Mouse (Mus musculus) layer of hippocampus, postnatal 25 days (tissue): ENCODE results near the gene Ldhb. TPM values are rescaled to one million over a fixed set of nuclear protein-coding genes. Genes with fewer than 3 reads are reported as not detected.

Experiments used
- DNase-seq, 2 experiments: peaks; one replicate each; pipeline ENCODE4 v3.0.0; 2022; ENCODE audit warnings: mixed read lengths in 2 of 2, low spot score in 1 of 2; ENCODE audit errors: extremely low spot score in 1 of 2
- total RNA-seq, 2 experiments: library from RNA; stranded (reverse); gene quantifications; 2 replicates each; pipeline ENCODE4 v1.2.3; 2021

Ldhb gene
- 100 to 1,000 TPM; 502 to 563 TPM for total RNA-seq

DNA sequence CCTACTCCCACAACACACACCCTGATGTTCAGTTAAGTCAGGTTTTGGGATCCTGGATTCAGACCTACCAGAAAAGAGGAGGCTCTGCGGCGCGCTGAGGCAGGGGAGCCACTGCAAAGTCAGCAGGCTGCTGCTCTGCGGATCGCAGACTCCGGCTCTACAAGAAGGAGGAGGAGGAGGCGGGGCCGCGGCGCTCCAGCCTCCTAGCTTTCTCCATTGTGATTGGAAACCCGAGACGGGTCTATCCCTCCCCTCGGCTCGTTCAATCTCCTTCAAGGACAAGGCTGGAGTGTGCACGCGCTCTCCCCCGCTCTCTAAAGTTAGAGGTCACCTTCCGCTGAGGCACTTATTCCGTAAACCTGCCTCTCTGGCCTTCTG lies at the start of gene Ldhb:
Gene Ldhb, minus strand, starts transcription at position 173 of the 378 bp plus-strand sequence.
- DNase-seq, result peak; percentile 78 to 79

DNA sequence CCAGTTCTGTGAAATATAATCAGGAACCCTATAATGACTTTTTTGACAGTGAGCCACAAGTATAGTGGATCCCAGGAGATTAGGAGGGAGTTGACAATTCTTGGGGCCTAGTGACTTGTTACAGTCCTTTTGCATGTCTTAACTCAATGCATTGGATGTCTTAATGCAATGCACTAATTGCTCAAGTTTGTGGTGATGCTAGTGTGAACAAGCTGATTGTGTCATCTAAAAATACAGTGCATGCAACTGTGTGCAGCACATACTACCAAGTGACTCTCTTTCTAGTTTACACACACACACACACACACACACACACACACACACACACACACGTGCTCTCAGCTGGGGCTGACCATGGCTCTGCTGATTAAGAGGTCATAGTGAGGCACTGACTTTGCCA lies 48.2 kb upstream of the Ldhb start:
- DNase-seq, result no peak

DNA sequence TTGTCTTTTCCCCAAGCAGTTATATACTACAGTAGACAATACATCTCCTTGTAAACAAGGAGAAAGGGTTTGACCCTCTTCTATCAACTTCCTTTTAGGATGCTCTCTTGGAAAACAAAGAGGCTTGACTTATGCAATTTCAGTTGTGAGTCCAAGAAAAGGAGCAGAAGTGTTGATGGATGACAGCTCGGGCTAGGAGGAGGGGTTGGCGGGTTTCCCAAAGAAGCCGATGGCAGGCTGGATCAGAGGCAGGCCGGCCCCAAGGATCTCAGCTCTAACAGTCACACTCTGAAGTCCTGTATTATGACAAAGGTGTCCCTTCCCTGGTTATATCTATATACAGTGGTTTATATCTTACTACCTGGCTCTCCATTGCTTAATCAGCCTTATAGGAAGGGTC lies 43.7 kb upstream of the Ldhb start:
- DNase-seq, result no peak

DNA sequence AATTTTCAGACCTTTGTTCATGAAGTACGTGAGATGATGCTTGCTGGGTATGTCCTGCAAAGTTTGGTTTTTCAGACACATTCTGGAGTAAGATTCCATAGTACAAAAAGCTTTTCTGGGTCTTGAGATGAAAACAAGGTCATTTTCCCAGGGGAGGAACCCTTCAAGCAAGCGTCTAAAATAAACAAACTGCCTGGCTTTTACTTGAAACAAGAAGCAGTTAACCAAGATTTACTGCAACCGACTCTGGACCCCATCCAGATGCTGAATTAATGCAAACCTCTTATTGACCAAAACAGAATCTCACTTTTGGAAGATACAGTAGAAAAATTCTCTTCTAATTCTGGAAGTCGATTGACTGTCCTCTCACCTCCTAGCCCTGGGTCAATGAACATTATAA lies 43.1 kb upstream of the Ldhb start:
- DNase-seq, result no peak

DNA sequence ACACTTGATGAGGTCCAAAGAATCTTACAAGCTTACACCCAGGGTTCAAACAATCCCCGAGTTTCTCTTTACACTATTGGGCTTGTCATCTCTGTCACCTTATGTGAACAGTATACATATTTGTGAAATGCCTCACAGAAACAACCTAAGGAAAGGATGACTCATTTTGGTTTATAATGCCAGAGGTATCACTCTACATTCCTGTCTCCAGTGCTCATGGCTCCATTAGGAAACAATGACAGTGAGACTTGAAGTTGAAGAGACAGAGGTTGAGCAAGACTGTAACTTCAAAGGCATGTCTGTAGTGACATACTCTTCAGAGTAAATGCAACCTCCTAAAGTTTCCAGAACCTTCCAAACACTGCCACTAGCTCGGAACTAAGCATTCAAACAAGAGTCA lies 40.6 kb upstream of the Ldhb start:
- no peak for DNase-seq

DNA sequence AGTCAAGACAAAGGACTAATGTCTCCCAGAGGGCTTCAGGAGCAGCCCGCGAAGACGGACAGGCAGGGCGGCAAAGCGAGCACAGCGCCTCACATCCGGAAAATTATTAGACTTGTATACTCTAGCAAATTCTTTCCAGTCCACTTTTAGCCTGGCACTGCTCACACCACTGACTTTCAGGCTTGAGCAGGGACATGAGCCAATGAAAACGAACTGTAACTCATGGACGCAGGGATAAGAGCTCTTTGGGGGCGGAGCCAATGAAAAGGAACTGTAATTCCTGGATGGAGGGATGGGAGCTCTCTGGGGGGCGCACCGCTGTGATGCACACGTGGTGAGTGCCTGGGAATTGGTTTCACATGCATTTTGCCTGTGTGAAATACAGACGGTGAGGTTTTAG lies 37.4 kb upstream of the Ldhb start:
- DNase-seq, result no peak

DNA sequence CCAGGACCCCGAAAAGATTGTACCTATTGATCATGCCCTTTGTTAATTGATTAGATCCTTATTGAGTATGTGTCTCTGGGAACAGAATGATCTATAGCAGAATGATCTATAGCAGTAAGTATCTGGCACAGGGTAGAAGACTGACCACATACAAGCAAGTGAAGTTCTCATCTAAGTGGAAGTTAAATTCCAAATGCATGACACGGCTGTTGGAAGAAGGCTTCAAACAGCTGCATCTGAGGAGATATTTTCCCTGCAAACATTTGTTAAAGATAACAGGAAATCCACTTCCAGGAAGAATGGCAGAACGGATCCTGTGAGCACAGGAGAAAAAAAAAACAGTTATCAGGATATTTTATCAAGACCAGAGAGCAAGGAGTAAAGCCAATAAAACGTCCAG lies 35.9 kb upstream of the Ldhb start:
- no peak for DNase-seq

DNA sequence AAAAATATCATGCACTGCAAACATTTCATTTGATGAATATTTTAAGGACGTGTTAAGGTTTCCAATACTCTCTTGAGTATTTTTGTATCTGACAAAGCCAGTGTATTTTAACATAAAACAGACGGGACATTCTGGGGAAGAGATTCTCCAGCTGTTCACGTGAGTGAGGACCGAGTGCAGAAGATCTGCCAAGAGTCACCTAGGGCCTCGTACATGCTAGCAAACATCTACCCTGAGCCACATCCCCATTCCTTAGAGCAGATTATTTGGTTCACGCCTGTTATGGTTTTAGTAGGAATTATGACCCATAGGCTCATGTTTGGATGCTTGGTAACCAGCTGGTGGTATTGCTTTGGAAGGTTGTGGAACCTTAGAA lies 35.0 kb upstream of the Ldhb start:
- DNase-seq, result no peak

DNA sequence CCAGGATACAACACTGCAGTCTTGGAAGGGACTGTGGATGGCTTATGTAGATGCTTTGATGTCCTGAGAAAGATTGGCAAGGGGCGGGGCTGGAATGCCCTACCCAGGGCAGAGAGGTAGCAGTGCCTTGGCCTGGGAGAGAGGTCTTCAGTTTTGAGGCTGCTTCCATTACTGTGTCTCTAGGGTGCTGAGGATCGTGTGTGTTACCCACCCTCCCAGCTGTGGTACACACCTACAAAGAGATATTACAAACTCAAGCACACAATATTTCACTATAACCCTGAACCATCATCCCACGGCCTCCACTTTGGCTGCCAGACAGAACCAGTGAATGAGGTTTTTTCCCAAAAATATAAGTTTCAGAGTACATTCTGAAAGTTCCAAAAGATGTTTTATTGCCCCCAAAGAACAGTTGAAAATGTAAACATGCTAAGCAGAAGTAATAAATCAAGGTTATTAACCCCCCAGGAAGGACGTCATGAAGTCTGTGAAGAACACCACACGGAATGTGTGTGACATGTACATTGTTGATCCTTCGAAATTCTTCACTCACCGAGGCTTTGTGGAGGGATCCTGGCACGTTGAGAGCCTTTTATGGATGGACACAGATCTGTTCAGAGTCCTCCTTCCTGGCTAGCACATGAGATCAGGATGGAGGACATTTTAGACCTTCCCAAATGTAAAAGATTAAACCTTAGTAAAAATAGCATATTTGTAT lies 34.5 kb upstream of the Ldhb start:
- no peak for DNase-seq

DNA sequence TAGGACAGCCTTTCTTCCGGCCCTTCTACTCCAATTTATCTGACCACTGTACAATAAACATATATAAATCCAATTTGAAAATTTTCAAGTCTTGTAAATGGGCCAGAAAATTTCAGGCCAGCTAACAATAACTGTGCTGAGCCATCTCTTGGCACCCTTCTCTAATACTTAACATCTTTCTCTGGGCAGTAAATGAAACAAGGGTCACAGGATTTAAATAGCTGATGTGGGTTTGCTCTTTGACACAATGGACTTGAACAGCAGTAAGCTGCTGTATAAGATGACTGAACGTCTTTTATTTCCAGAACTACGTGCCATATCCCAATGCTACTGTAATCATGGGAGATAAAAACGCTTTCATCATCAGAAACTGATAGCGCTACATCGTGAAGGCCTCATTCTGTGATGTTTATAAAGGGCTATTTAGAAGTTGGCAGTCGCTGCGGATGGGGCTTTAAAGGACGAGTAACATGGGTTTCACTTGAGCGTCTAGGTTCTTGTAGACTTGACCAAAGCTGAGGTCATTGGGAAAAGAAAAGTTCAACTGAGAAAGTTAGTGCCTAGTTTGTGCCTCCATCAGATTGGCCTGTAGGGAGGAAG lies 32.9 kb upstream of the Ldhb start:
- no peak for DNase-seq

DNA sequence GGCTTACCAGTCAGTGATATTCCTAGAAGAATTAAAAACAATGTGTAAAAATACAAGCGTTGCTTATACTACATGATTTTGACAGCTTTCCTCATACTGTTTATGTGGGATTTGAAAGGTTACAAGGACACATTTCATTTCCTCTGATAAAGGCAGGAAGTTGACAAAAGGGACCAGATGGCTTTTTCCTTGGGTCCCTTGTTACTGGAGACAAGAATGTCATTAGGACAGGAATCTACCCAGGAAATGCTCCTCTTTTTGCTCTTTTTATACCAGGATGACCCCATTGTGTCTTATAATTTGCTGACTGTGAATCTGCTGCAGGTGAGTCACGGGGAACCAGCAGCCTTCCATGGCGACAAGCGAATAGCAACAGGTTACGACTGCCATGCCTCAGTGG lies 32.4 kb upstream of the Ldhb start:
- DNase-seq, result no peak

DNA sequence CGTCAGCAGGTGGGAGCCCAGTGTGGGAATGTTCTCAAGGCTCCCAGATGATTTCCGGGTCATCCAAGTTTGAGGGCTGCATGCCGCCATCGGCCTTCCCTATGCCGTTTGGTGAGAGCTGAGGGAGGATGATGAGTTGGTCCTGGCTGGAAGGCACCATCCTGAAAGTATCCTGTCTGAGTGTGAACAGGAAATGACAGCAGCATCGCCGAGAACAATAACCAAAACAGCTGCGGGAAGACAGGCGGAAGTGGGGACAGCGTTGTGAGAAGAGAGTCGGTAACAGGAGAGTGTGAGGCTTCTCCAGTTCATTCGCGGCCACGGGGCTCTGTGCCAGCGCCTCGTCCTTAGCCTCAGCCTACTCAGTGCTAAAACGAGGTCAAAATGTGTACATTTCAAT lies 30.7 kb upstream of the Ldhb start:
- no peak for DNase-seq

DNA sequence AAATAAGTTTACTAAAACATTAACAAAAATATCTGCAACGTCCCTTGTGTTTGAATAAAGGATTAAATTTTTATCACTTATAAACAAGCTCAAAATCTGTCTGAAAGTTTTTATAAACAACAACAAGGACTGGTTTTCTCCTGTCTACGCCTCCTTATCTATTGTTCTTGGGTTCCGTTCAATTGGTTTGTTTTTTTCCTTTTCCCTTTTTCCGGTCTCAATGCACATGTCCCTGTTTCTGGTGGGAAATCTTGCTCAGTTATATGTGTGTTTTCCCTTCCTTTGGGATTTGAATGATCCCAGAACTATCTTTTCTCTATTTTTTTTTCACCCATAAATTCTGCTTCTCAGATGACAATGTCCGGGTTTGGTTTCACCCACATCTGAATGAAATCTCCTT lies 25.7 kb upstream of the Ldhb start:
- DNase-seq, result no peak

DNA sequence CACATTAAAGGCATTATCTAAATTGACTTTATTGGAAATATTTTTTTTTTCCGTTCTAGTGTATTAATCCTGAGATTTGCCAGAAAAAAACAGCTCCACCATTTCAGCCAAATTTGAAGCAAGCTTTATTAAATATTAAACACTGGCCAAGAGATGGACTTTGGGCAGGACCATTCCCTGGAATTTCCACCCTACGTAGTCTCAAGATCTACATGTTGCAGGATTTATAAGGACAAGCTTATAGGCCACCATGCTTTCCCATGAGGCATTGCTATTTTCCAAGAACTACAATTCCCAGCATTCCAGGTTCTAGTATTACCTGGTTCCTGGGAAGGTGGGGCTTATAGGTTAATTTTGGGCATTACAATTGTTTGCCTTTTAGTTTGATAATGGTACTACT lies 24.9 kb upstream of the Ldhb start:
- no peak for DNase-seq

DNA sequence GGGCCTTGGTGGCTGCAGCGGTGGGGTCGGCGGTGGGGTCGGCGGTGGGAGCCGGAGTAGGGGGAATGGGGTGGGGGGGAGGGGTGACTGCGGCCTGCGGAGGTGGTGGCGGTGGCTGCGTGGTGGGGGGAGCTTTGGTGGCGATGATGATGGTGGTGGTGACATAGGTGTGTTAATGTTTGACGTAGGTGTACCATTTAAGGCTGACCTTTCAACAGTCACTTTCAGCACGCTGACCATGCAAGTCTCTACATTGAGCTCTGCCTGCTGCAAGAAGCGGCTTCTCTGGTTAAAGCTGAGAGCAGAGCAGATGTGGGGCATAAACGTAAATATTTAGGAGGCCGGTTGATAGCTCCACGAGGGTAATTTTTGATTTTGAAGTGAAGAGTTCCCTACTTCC lies 24.4 kb upstream of the Ldhb start:
- no peak for DNase-seq

DNA sequence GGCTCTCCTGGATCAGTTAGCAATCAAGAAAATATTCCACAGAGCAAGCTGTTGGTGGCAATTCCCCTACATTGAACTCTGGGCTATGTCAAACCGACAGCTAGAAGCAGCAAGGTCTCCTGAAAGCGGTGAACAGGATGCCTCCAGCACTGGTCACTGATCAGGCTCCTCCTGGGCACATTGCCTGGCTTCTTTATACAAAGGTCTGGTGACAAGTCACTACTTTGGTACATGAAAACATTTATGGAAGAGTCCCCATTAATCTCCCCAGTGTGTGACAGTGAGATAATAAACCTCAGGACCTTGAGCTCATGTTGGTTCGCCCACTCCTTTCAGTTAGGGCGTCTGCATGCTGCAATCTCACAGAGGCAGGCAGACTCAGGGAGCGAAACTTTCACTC lies 22.6 kb upstream of the Ldhb start:
- DNase-seq, result no peak

DNA sequence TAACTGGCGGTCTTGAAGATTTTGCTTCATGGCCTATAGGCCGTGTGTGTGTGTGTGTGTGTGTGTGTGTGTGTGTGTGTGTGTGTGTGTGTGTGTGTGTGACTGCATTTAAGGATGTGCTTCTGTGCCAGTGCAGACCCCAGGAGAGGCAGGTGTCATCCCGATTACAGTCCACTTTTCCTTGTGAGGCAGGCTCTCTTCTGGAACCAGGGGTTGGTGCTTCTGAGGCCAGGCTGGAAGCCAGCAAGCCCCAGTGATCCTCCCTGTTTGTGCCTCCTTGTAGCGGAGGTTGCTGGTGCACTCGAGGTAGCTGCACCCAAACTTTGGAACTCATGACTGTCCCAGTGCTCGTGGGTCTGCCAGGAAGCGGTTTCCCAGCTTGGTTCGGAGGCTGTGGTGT lies 21.9 kb upstream of the Ldhb start:
- DNase-seq, result no peak

DNA sequence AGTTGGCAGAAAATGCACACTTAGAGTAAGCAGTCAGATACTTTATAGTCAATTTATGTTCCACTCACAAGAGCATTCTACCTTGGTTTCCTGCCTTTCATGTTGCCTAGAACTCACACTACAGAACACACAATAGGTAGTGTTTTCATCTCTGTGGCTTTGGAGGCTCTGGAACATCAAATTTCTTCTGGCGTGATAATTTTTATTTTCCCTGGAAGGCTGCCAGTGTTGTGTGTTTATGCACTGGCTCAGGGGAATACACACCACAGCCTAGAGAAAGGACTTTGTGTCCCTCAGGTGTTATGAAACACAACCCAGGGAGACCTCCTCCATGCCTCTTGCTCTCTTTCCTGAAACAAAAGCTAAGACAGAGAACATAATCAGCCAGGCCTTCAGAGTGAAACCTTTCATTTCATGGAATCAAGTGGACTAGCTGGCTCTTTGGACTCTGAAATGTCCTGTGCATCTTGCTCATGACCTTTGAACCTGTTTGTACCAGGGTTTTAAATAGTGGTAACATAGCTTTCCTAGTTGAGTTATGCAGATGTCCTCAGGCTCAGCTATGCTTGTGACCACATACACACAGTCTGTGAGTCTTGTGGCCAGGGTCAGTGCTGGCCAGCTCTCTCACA lies 20.3 kb upstream of the Ldhb start:
- DNase-seq, result no peak

DNA sequence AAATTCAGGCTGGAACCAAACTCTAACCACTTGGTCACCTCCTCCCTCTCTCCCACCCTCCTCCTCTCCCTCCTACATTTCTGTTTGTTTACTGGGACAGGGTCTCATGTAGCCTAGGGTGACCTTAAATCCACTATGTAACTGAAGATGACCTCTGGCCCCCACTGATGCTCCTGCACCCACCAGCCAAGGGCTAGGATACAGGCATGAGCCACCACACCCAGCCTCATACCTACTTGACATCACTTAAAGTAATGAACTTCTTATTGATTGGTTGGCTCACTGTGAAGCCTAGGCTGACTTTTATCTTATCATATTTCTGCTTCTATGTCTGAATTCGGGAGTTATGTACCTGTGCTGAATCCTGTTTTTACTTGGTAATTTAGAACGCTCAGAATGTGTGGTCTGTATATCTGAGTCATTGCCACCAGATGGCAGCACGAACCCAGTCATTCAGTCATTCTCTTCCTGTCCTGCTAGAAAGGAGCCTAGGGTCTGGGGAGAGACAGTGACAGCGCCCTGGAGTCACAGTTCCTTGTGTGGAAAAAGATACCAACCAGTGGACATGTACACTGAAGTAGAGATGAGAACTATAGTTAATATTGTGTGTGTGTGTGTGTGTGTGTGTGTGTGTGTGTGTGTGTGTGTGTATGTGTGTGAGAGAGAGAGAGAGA lies 17.0 kb upstream of the Ldhb start:
- DNase-seq, result peak; percentile 55 to 84

DNA sequence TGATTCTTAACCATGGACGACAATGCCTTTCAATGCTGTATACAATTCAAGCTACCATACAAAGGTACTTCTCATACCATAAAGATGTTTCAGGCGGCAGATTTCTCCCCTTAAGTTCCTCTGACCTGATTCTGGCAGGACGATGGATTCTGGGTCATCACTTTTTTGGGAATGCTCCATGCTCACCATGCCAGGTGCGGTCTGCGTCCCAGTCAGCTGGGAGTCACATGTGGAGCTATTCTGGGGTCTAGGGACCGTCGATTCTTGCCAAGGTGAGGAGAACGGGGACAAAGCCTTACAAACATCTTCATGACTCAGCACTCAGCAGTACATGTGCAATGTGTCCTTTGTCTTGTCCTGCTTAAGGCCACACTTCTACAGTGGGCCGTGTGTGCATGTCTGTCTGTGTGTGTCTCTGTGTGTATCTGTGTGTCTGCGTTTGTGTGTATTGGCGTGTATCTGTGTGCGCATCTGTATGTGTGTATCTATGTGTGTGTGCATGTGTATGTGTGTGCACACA lies 13.9 kb upstream of the Ldhb start:
- DNase-seq, result no peak

DNA sequence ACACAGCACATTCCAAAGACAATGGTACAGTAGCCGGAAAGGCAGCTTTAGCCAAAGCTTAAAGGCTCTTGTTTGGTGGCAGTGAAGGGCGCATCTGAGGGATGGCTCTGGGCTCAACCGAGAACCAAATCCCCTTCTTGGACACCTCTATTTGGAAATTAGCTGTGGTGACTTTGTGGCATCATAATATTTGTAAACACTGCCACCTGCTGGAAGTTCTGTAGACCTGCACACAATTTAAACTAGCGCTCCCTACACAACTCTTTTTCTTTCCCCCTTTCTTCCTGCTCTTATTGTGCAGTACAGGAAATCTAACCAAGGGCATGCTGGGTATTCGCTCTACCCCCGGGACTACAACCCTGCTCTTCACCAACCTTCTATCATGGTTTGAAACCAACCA lies 11.4 kb upstream of the Ldhb start:
- DNase-seq, result no peak
